Mouse (Mus musculus) hindbrain, embryonic 15.5 days (tissue): ENCODE results near the gene Acox1. TPM values are rescaled to one million over a fixed set of nuclear protein-coding genes. Genes with fewer than 3 reads are reported as not detected.

Experiments used
- ATAC-seq: fragments of 200-750 bp; cut with Nextera tagmentation; 2 replicates; pipeline ENCODE4 v1.8.0; 2017; ENCODE audit warnings: low read depth, moderate number of reproducible peaks, moderate TSS enrichment; ENCODE audit not compliant: low FRiP score
- H3K27ac ChIP-seq: fragments of 300-500 bp; sonication (generic); replicated peaks from 2 replicates; pipeline ENCODE4 v1.5.1; 2015; ENCODE audit warnings: mild to moderate bottlenecking, inconsistent platforms
- H3K27me3 ChIP-seq: fragments of 300-500 bp; sonication (generic); 2 replicates; pipeline ENCODE4 v1.6.1; 2015; ENCODE audit warnings: control low read depth, inconsistent platforms
- H3K36me3 ChIP-seq: fragments of 300-500 bp; sonication (generic); 2 replicates; pipeline ENCODE4 v1.6.1; 2015; ENCODE audit warnings: control low read depth, inconsistent platforms
- H3K4me1 ChIP-seq: fragments of 300-500 bp; sonication (generic); replicated peaks from 2 replicates; pipeline ENCODE4 v1.6.1; 2015; ENCODE audit warnings: control low read depth, inconsistent platforms
- H3K4me2 ChIP-seq: fragments of 300-500 bp; sonication (generic); 2 replicates; pipeline ENCODE4 v1.6.1; 2015; ENCODE audit warnings: moderate library complexity, mild to moderate bottlenecking, inconsistent platforms
- H3K4me3 ChIP-seq: fragments of 300-500 bp; sonication (generic); 2 replicates; pipeline ENCODE4 v1.5.1; 2015; ENCODE audit warnings: mild to moderate bottlenecking, inconsistent platforms
- H3K9ac ChIP-seq: fragments of 300-500 bp; sonication (generic); 2 replicates; pipeline ENCODE4 v1.6.1; 2015; ENCODE audit warnings: inconsistent platforms
- H3K9me3 ChIP-seq: fragments of 300-500 bp; sonication (generic); 2 replicates; pipeline ENCODE4 v1.6.1; 2016; ENCODE audit warnings: control low read depth, inconsistent platforms
- WGBS: fragments of 180-500 bp; shearing (Covaris S2); methylation state at CpG from one replicate; pipeline ENCODE4 v1.1.7; 2015; 5-methylcytosine and 5-hydroxymethylcytosine counted together
- polyA plus RNA-seq: library from polyadenylated mRNA; unstranded; fragments of >200 nt; fragmentation: Nextera tagmentation; extraction: Ambion mirVana; gene quantifications from 2 replicates; pipeline ENCODE4 v1.2.1, GENCODE M21; 2015

Gene Acox1
- polyA plus RNA-seq, 1 experiment from 2014 or later, result 61.4 TPM

DNA sequence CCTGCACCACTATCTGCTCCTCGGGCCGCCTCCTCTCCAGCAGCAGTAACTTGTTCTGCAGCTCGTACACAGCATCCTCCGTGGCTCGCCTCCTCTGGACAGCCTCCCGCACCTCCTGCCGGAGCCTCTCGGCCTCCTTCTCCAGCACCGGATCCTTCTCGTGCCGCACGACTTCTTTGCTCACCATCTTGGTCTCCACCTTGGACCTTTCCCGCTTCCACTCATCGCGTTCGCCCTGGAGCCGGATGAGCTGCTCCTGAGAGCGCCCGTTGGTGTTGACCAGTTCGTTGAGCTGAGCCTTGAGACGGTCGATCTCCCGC, 23.9 kb upstream of the Acox1 start:
- Histone ChIP-seq H3K36me3 (no peaks in the 10 kb centered on the region), H3K4me2 (peak overlapping the region; percentile 54), H3K27ac (no peak overlapping the region), H3K4me3 (peak overlapping the region; percentile 24), H3K27me3 (peaks cover 41% of the 10 kb centered on the region), H3K9ac (no peak overlapping the region), H3K9me3 (no peaks in the 10 kb centered on the region), H3K4me1 (peaks cover 32% of the 10 kb centered on the region)
- ATAC-seq, result no peak
- WGBS, result 17% methylated on average over 23 of the region's 23 CpGs

DNA sequence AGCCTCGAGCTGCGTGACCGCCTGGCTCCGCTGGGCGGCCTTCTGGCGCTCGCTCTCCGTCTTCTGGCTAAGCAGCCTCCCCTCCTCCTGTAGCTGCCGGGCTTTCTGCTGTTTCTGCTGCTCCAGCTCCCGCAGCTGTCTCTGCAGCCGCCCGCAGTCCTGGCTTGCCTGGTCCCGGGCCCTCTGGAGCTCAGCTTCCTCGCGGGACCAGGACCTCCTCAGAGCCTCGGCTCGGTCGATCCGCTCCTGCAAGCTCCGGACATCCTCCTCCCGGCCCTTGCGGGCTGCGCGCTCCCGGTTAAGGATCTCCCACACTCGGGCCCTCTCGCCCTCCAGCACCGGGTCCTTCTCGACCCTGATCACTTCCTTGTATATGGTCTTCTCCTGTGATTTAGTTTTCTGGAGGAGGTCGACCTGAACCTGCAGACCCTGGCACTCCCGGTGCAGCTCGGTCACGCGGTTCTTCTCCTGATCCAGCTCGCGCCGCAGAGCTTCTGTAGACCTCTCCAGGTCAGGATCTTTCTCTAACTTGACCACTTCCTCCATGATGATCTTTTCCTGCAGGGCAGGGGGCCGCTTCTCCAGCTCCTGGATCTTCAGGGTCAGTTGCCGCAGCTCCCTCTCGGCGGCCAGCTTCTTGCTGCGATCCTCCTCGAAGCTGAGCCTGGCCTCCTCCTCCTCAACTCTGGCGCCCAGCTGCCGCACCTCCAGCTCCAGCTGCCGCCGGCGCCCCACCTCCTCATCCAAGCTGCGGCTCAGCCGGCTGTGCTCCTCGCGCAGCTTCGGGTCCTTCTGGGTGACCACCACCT, 23.3 kb upstream of the Acox1 start:
- Histone ChIP-seq H3K27ac (no peak overlapping the region), H3K4me1 (peaks cover 32% of the 10 kb centered on the region), H3K36me3 (no peaks in the 10 kb centered on the region), H3K27me3 (peaks cover 41% of the 10 kb centered on the region), H3K4me2 (peak overlapping the region; percentile 54), H3K4me3 (peak overlapping the region; percentile 24), H3K9me3 (no peaks in the 10 kb centered on the region), H3K9ac (no peak overlapping the region)
- WGBS, result 11% methylated on average over 53 of the region's 53 CpGs
- ATAC-seq, result no peak

DNA sequence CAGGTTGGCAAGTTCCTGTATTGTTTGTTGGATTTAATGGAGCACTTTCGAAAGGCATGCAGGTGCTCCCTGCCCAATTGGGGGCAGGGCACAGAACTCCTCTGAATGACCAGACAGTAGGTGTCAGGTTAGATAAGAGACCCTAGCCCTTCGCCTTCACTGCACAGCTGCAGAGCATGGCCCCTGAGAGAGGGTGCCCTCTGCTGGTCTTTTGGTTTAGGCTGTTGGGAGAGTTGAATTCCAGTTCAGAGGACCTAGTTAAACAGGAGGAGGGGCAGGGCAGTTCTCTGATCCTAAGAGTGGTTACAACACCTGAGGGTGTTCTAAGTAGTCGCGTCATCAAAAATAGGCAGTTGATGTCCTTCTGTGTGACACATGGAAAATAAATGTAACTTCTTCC, 21.0 kb upstream of the Acox1 start:
- no peaks in the 10 kb centered on the region for H3K9me3 ChIP-seq
- no peak overlapping the region for H3K9ac ChIP-seq
- no peak overlapping the region for H3K4me3 ChIP-seq
- WGBS, result 19% methylated on average over 4 of the region's 4 CpGs
- H3K36me3 ChIP-seq, result no peaks in the 10 kb centered on the region
- ATAC-seq, result peak; percentile 21; the same call in 1 of the 2 replicates
- H3K27ac ChIP-seq, result no peak overlapping the region
- H3K4me1 ChIP-seq, result peaks cover 32% of the 10 kb centered on the region
- H3K27me3 ChIP-seq, result peaks cover 34% of the 10 kb centered on the region
- H3K4me2 ChIP-seq, result no peak overlapping the region

DNA sequence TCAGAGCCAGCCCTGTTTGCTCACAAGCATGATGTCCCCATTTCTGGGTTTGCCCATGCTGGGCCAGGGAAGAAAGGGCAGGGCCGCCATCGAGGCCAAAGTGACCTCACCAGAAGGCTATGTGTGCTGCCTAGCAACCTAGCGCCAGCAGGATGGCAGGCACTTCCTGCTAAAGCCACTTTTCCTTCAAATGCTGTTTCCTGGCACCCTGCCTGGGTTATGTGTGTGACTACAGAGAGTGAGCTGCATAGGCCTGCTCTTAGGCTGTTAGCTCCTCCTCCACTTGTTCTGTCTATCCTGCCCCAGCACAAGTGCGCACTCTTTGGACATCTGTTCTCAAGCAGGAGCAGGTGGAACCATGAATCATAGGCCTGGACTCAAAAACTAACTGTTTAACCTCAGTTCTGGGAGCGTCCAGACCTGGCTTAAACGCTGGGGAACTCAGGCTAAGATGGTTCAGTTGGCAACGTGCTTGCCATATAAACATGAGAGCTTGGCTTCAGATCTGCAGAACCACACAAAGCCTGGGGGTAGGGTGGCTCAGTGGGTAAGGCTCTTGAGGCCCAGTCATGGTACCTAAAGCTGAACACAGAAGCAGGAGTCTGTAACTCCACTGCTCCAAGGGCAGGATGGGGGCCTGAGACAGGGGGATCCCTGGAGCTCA, 20.0 kb upstream of the Acox1 start:
- Histone ChIP-seq H3K36me3 (no peaks in the 10 kb centered on the region), H3K9ac (no peak overlapping the region), H3K9me3 (no peaks in the 10 kb centered on the region), H3K4me1 (peaks cover 32% of the 10 kb centered on the region), H3K4me3 (no peak overlapping the region), H3K4me2 (no peak overlapping the region), H3K27me3 (peaks cover 32% of the 10 kb centered on the region), H3K27ac (peak overlapping the region; percentile 71)
- ATAC-seq, result peak; percentile 83
- 42% methylated on average over 7 of the region's 7 CpGs for WGBS

DNA sequence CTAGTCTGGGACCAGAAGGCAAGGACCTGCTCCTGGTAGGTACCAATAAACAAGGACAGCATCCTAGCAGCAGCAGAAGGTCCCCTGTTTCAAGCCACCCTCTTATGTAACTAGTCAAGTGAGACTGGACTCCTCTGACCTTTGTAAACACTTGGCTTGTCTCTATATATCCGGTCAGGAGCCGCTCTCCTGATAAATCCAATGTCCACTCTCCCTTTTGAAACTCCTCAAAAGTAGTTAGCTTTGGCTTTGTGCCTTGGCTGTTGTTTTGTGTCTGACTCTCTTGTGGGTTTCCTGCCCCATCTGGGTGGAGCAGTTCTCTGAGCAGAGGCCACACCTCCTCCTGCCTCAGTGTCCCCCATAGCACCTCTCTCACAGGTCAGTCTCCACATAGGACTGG, 19.4 kb upstream of the Acox1 start:
- H3K36me3 ChIP-seq, result no peaks in the 10 kb centered on the region
- no peak for ATAC-seq
- no peaks in the 10 kb centered on the region for H3K9me3 ChIP-seq
- H3K27me3 ChIP-seq, result peaks cover 26% of the 10 kb centered on the region
- 70% methylated on average over 2 of the region's 2 CpGs for WGBS
- H3K4me3 ChIP-seq, result no peak overlapping the region
- peaks cover 31% of the 10 kb centered on the region for H3K4me1 ChIP-seq
- peak overlapping the region; percentile 71 for H3K27ac ChIP-seq
- H3K4me2 ChIP-seq, result no peak overlapping the region
- H3K9ac ChIP-seq, result no peak overlapping the region

DNA sequence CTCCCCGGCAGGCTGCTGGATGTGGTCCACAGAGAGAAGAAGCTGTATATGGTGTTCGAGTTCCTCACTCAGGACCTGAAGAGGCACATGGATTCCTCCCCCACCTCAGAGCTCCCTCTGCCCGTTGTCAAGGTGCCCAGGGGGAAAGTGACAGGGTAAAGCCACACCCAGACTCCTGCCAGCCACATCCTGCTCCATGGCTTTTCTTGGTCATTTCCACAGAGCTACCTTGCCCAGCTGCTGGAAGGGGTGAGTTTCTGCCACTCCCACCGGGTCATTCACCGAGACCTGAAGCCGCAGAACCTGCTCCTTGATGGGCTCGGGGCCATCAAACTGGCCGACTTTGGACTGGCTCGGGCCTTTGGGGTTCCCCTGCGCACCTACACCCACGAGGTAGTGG, 17.7 kb upstream of the Acox1 start:
- H3K36me3 ChIP-seq, result no peaks in the 10 kb centered on the region
- no peak overlapping the region for H3K4me3 ChIP-seq
- peaks cover 10% of the 10 kb centered on the region for H3K27me3 ChIP-seq
- no peaks in the 10 kb centered on the region for H3K9me3 ChIP-seq
- H3K4me1 ChIP-seq, result peaks cover 15% of the 10 kb centered on the region; the same call in 1 of the 2 replicates
- WGBS, result 84% methylated on average over 11 of the region's 11 CpGs
- no peak for ATAC-seq
- H3K4me2 ChIP-seq, result no peak overlapping the region
- H3K9ac ChIP-seq, result no peak overlapping the region
- no peak overlapping the region for H3K27ac ChIP-seq

DNA sequence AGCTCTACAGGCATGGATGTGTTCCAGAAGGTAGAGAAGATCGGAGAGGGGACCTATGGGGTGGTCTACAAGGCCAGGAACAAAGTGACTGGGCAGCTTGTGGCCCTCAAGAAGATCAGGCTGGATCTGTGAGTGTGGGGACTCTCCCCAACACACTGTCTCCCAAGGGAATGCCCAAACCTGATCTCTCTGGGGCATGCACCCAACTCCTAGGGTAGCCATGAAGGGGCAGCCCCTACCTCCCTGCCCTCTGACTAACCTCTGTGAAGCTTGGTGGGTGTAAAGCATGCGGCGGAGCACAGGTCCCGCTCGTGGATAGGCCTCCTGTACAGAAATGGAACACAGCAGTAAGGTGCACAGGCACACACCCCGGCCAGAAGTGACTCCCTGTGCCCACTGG, 17.1 kb upstream of the Acox1 start:
- no peak overlapping the region for H3K9ac ChIP-seq
- H3K4me1 ChIP-seq, result peaks cover 15% of the 10 kb centered on the region; the same call in 1 of the 2 replicates
- no peak overlapping the region for H3K4me2 ChIP-seq
- no peaks in the 10 kb centered on the region for H3K36me3 ChIP-seq
- H3K9me3 ChIP-seq, result no peaks in the 10 kb centered on the region
- H3K27me3 ChIP-seq, result peaks cover 5% of the 10 kb centered on the region
- whole genome bisulfite sequencing, result 93% methylated on average over 6 of the region's 6 CpGs
- ATAC-seq, result no peak
- no peak overlapping the region for H3K4me3 ChIP-seq
- H3K27ac ChIP-seq, result no peak overlapping the region

DNA sequence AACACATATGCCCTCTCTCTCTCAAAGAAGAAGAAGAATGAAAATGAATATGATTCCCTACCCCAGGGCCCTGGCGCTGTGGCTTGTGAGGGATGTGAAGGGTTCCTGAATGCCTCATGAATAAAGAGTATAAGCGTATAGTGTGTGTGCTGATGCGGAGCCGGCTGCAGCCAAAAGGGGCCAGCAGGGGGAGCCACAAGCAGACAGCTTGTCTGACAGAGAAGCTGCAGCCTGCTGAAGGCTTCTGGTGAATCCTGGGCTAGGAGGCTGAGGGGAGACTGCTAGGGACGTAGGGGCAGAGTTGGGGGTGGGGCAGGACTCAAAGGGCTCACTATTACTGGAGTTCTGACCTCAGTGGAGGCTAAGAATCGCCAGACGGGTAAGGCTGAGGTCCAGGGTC, 16.3 kb upstream of the Acox1 start:
- Histone ChIP-seq H3K4me1 (peaks cover 15% of the 10 kb centered on the region; the same call in 1 of the 2 replicates), H3K27ac (no peak overlapping the region), H3K4me2 (no peak overlapping the region), H3K36me3 (no peaks in the 10 kb centered on the region), H3K9me3 (no peaks in the 10 kb centered on the region), H3K9ac (no peak overlapping the region), H3K4me3 (no peak overlapping the region), H3K27me3 (no peaks in the 10 kb centered on the region)
- ATAC-seq, result no peak
- 82% methylated on average over 7 of the region's 7 CpGs for WGBS

DNA sequence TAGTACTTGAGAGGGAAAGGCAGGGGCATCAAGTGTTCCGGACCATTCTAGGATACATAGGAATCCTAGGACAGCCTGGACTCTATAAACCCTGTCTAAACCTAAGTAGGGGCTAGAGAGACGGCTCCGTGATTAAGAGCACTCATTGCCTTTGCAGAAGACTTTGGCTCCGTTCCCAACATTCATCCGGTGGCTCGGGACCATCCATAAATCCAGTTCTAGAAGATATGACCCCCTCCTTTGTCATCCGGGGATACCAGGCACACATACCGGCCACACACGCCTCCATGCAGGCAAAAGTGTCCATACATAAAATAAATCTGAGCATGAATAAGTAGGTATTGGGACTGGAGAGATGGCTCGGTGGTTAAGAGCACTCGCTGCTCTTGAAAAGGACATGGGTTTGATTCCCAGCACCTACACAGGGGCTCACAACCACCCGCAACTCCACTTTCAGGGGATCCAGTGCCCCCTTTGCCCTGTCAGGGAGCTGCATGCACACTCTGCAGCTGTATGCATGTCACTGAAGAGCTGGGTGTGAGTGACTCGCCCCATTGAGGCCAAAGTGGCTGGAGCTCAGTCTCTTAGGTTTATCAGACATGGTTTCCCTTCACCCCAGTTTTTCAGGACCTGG, 15.1 kb upstream of the Acox1 start:
- H3K36me3 ChIP-seq, result no peaks in the 10 kb centered on the region
- no peak overlapping the region for H3K9ac ChIP-seq
- 90% methylated on average over 13 of the region's 13 CpGs for WGBS
- H3K27me3 ChIP-seq, result no peaks in the 10 kb centered on the region
- H3K4me2 ChIP-seq, result no peak overlapping the region
- H3K4me1 ChIP-seq, result peaks cover 6% of the 10 kb centered on the region; the same call in 1 of the 2 replicates
- no peak for ATAC-seq
- H3K4me3 ChIP-seq, result no peak overlapping the region
- H3K27ac ChIP-seq, result no peak overlapping the region
- H3K9me3 ChIP-seq, result no peaks in the 10 kb centered on the region

DNA sequence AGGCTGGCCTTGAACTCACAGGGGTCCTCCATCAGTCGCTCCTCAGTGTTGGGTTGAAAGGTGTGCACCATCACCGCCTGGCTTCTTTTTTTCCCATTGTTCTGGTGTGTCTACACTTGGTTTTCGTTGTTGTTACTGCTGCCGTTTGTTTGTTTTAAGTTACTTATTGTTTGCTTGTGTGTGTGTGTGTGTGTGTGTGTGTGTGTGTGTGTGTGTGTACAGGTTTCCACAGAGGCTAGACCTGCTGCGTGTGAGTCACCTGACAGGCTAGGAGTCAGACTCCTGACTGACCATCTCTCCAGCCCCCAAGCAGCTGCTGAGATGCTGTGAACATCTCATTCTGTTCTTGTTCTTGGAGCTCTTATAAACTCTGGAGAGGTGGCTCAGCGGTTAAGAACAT, 14.0 kb upstream of the Acox1 start:
- Histone ChIP-seq H3K27ac (no peak overlapping the region), H3K9ac (no peak overlapping the region), H3K36me3 (no peaks in the 10 kb centered on the region), H3K4me1 (no peaks in the 10 kb centered on the region), H3K27me3 (no peaks in the 10 kb centered on the region), H3K4me2 (no peak overlapping the region), H3K4me3 (no peak overlapping the region), H3K9me3 (no peaks in the 10 kb centered on the region)
- WGBS, result 91% methylated on average over 6 of the region's 6 CpGs
- ATAC-seq, result no peak

DNA sequence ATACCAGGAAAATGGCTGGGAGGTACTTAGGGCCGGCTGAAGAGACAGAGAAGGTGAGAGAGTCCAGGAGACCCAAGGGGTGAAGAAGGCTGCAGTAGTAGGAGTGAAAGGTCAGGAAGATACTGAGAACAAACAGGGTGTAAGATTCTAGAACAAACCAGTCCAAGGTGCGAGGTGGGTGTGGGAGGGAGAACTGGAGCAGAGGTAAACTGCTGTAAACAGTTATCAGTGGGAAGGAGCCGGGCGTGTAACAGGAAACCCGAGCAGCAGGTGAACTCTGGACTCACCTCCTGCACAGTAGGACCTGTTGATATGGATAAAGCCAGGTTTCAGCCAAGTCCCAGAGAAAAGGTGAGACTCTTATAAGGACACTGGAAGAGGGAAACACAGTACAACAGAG, 11.9 kb upstream of the Acox1 start:
- H3K36me3 ChIP-seq, result peaks cover 19% of the 10 kb centered on the region
- no peak overlapping the region for H3K9ac ChIP-seq
- no peak overlapping the region for H3K4me3 ChIP-seq
- no peak for ATAC-seq
- no peaks in the 10 kb centered on the region for H3K4me1 ChIP-seq
- 74% methylated on average over 5 of the region's 5 CpGs for WGBS
- no peaks in the 10 kb centered on the region for H3K27me3 ChIP-seq
- H3K27ac ChIP-seq, result no peak overlapping the region
- H3K9me3 ChIP-seq, result no peaks in the 10 kb centered on the region
- no peak overlapping the region for H3K4me2 ChIP-seq

DNA sequence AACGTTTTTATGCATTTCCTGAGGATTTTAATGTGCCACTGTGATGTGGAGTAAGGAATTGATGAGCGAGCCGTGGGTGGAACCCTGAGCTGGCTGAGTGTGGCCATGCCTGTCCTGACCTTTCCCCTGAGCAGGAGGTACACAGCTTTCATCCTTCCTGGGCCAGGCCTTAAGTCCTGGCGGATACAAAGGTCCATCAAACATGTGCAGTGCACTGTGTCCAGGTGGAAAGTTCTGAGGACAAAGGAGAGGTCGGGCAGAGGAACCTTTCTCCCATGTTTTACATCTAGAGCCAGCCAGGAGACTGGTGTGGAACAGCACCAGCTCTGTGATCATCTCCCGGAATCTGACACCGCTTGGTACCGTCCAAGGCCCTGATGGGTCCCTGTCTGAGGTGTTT, 10.4 kb upstream of the Acox1 start:
- no peak overlapping the region for H3K9ac ChIP-seq
- no peak for ATAC-seq
- H3K4me2 ChIP-seq, result no peak overlapping the region
- no peak overlapping the region for H3K27ac ChIP-seq
- WGBS, result 83% methylated on average over 8 of the region's 8 CpGs
- peaks cover 23% of the 10 kb centered on the region for H3K36me3 ChIP-seq
- H3K27me3 ChIP-seq, result no peaks in the 10 kb centered on the region
- H3K4me3 ChIP-seq, result no peak overlapping the region
- no peaks in the 10 kb centered on the region for H3K9me3 ChIP-seq
- H3K4me1 ChIP-seq, result no peaks in the 10 kb centered on the region
